Mouse (Mus musculus): ENCODE data around the gene Adh1. TPM values are rescaled to one million over a fixed set of nuclear protein-coding genes. Genes with fewer than 3 reads are reported as not detected.

The Adh1 gene
- polyA plus RNA-seq, 1 experiment from 2014 or later, result 0.62 TPM

DNA sequence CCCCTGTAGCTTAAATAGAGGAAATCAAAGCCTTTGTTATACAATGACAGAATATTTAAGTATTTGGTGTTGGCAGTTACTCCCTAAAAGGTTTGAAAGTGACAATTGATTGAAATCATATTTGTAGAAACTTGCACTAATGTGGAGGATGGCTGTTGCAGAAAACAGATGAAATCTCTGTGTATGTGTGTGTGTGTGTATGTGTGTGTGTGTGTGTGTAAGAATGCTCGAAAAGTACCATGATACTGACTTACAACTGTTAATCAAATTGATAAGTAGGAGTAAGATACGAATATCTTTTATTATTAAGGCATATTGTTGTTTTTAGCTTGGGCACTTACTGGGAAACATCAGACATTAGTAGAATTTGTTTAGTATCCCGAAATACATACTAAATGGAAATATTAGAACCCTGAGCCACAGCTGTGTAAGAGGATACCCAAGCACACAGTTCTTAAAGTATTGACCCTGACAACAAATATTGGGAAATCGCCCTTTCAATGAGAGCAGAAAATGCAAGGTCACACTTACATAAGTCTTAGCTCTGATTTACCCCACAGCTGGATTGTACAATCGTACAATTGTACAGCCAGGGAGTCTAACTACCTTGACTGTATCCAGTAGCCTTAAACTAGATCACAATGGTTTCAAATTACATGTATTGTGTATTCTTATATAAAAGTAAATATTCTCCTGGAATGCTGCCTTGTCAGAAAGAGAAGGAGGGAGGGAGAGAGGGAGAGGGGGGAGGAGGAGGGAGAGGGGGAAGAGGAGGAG lies 2.6 kb downstream of the Adh1 start:
- no peak overlapping the region for H3K27ac ChIP-seq (ENCODE audit: low read depth, low read length)
- H3K36me3 ChIP-seq (ENCODE audit: control insufficient read depth, insufficient read depth, low read length), result no peaks in the 10 kb centered on the region
- H3K9me3 ChIP-seq (ENCODE audit: control insufficient read depth, low read length), result no peaks in the 10 kb centered on the region
- no peak overlapping the region for H3K4me3 ChIP-seq (ENCODE audit: low read depth, low read length)
- H3K9ac ChIP-seq (replicated peaks; ENCODE audit: low read depth, low read length), result no peak overlapping the region
- no peak for ATAC-seq (ENCODE audit: low read depth)
- WGBS, result 82% methylated on average over 5 of the region's 5 CpGs
- no peaks in the 10 kb centered on the region for H3K27me3 ChIP-seq (ENCODE audit: control insufficient read depth, insufficient read depth, low read length)
- no peaks in the 10 kb centered on the region for H3K4me1 ChIP-seq (ENCODE audit: control insufficient read depth, insufficient read depth, low read length)
- no peak overlapping the region for H3K4me2 ChIP-seq (ENCODE audit: low read depth, low read length)

- no peak for ATAC-seq (ENCODE audit: low read depth)
- no peak overlapping the region for H3K4me3 ChIP-seq (ENCODE audit: low read depth, low read length)
- H3K27me3 ChIP-seq (ENCODE audit: control insufficient read depth, insufficient read depth, low read length), result no peaks in the 10 kb centered on the region
- H3K9ac ChIP-seq (replicated peaks; ENCODE audit: low read depth, low read length), result no peak overlapping the region
- H3K27ac ChIP-seq (ENCODE audit: low read depth, low read length), result no peak overlapping the region
- 85% methylated on average over 3 of the region's 3 CpGs for WGBS
- no peak overlapping the region for H3K4me2 ChIP-seq (ENCODE audit: low read depth, low read length)
- H3K4me1 ChIP-seq (ENCODE audit: control insufficient read depth, insufficient read depth, low read length), result no peaks in the 10 kb centered on the region
- no peaks in the 10 kb centered on the region for H3K9me3 ChIP-seq (ENCODE audit: control insufficient read depth, low read length)
- no peaks in the 10 kb centered on the region for H3K36me3 ChIP-seq (ENCODE audit: control insufficient read depth, insufficient read depth, low read length)
Measured at GRCm38 (mm10) chr3:138264648-138265047, 3.9 kb downstream of the Adh1 start.

DNA sequence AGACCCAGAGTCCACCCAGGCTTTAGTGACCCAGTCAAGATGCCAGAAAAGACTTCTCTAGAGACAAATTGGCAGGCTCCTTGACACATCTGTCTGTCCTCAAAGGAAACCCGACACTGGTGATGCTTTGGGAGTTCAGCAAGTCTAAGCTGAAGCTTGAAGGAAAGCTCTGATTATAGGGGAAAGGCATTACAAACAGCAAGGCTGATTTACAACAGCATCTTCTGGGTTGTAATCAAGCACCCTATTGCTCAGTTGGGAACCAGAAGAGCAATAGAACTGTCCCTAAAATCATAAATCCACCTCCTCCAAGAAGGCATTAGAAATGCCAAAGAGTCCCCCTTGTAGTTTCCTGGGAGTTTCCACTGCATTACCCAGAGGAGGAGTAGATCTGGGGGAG lies 9.7 kb downstream of the Adh1 start:
- Histone ChIP-seq H3K27ac (ENCODE audit: low read depth, low read length) (no peak overlapping the region), H3K9ac (replicated peaks; ENCODE audit: low read depth, low read length) (no peak overlapping the region)
- no peak for ATAC-seq (ENCODE audit: low read depth)

GRCm38 (mm10) chr3:138271297-138271696 lies 10.5 kb downstream of the Adh1 start:
- H3K9ac ChIP-seq (replicated peaks; ENCODE audit: low read depth, low read length), result no peak overlapping the region
- no peaks in the 10 kb centered on the region for H3K9me3 ChIP-seq (ENCODE audit: control insufficient read depth, low read length)
- H3K4me2 ChIP-seq (ENCODE audit: low read depth, low read length), result no peak overlapping the region
- no peak for ATAC-seq (ENCODE audit: low read depth)
- H3K36me3 ChIP-seq (ENCODE audit: control insufficient read depth, insufficient read depth, low read length), result no peaks in the 10 kb centered on the region
- WGBS, result 24% methylated on average over 2 of the region's 2 CpGs
- no peaks in the 10 kb centered on the region for H3K27me3 ChIP-seq (ENCODE audit: control insufficient read depth, insufficient read depth, low read length)
- no peak overlapping the region for H3K4me3 ChIP-seq (ENCODE audit: low read depth, low read length)
- H3K4me1 ChIP-seq (ENCODE audit: control insufficient read depth, insufficient read depth, low read length), result no peaks in the 10 kb centered on the region
- no peak overlapping the region for H3K27ac ChIP-seq (ENCODE audit: low read depth, low read length)

More for the DNA sequence above, 9.7 kb downstream of the Adh1 start:
- Histone ChIP-seq H3K4me3 (ENCODE audit: low read depth, low read length) (no peak overlapping the region), H3K9me3 (ENCODE audit: control insufficient read depth, low read length) (no peaks in the 10 kb centered on the region), H3K27me3 (ENCODE audit: control insufficient read depth, insufficient read depth, low read length) (no peaks in the 10 kb centered on the region), H3K36me3 (ENCODE audit: control insufficient read depth, insufficient read depth, low read length) (no peaks in the 10 kb centered on the region), H3K4me2 (ENCODE audit: low read depth, low read length) (no peak overlapping the region), H3K4me1 (ENCODE audit: control insufficient read depth, insufficient read depth, low read length) (no peaks in the 10 kb centered on the region)
- 3% methylated on average over 1 of the region's 1 CpGs for WGBS

DNA sequence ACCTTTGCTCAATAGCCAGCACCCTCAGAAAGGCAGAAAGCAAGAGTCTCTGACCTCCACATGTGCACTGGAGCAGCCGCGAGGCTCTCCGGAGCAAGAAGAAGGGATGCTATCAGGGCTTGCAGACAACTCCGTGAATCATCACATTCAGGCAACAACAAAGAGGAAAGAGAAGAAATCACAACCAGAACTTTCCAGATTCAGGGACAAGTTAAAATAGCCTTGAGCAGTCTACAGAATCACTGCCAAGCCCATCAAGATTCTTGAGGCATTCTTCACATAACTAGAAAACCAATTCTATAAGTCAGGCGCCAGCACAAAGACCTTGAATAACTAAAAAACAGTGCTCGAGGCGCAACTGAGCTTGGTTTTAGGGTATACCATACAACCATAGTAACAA lies 12.3 kb downstream of the Adh1 start:
- Histone ChIP-seq H3K27me3 (ENCODE audit: control insufficient read depth, insufficient read depth, low read length) (no peaks in the 10 kb centered on the region), H3K4me2 (ENCODE audit: low read depth, low read length) (no peak overlapping the region), H3K4me1 (ENCODE audit: control insufficient read depth, insufficient read depth, low read length) (no peaks in the 10 kb centered on the region), H3K27ac (ENCODE audit: low read depth, low read length) (no peak overlapping the region), H3K9ac (replicated peaks; ENCODE audit: low read depth, low read length) (no peak overlapping the region), H3K36me3 (ENCODE audit: control insufficient read depth, insufficient read depth, low read length) (no peaks in the 10 kb centered on the region), H3K9me3 (ENCODE audit: control insufficient read depth, low read length) (no peaks in the 10 kb centered on the region), H3K4me3 (ENCODE audit: low read depth, low read length) (no peak overlapping the region)
- 90% methylated on average over 7 of the region's 7 CpGs for WGBS
- ATAC-seq (ENCODE audit: low read depth), result no peak

- WGBS, result 93% methylated on average over 3 of the region's 3 CpGs
- Histone ChIP-seq H3K4me1 (ENCODE audit: control insufficient read depth, insufficient read depth, low read length) (no peaks in the 10 kb centered on the region), H3K36me3 (ENCODE audit: control insufficient read depth, insufficient read depth, low read length) (no peaks in the 10 kb centered on the region), H3K4me3 (ENCODE audit: low read depth, low read length) (no peak overlapping the region), H3K9ac (replicated peaks; ENCODE audit: low read depth, low read length) (no peak overlapping the region), H3K27me3 (ENCODE audit: control insufficient read depth, insufficient read depth, low read length) (no peaks in the 10 kb centered on the region), H3K9me3 (ENCODE audit: control insufficient read depth, low read length) (no peaks in the 10 kb centered on the region), H3K27ac (ENCODE audit: low read depth, low read length) (no peak overlapping the region), H3K4me2 (ENCODE audit: low read depth, low read length) (no peak overlapping the region)
- no peak for ATAC-seq (ENCODE audit: low read depth)
Measured at GRCm38 (mm10) chr3:138275100-138275499, 14.3 kb downstream of the Adh1 start.

DNA sequence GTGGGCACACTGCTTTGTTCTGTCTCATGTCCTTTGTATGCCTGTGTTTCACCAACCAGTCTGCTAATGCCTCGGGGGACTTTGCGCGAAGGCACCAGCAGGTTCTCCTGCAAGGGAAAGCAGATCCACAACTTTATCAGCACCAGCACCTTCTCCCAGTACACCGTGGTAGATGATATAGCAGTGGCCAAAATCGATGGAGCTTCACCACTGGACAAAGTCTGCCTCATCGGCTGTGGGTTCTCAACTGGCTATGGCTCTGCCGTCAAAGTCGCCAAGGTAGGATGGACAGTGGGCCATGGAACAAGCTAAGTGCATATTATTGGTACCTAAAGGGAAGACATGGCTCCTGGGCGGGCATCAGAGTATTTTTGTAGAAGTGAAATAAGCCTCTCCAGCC lies 21.8 kb downstream of the Adh1 start:
- no peak for ATAC-seq (ENCODE audit: low read depth)
- no peak overlapping the region for H3K9ac ChIP-seq (replicated peaks; ENCODE audit: low read depth, low read length)
- no peaks in the 10 kb centered on the region for H3K9me3 ChIP-seq (ENCODE audit: control insufficient read depth, low read length)
- H3K4me2 ChIP-seq (ENCODE audit: low read depth, low read length), result no peak overlapping the region
- no peak overlapping the region for H3K4me3 ChIP-seq (ENCODE audit: low read depth, low read length)
- H3K27me3 ChIP-seq (ENCODE audit: control insufficient read depth, insufficient read depth, low read length), result no peaks in the 10 kb centered on the region
- 80% methylated on average over 9 of the region's 9 CpGs for WGBS
- H3K27ac ChIP-seq (ENCODE audit: low read depth, low read length), result no peak overlapping the region
- H3K4me1 ChIP-seq (ENCODE audit: control insufficient read depth, insufficient read depth, low read length), result no peaks in the 10 kb centered on the region
- no peaks in the 10 kb centered on the region for H3K36me3 ChIP-seq (ENCODE audit: control insufficient read depth, insufficient read depth, low read length)

- no peak overlapping the region for H3K4me3 ChIP-seq (ENCODE audit: low read depth, low read length)
- 100% methylated on average over 1 of the region's 1 CpGs for WGBS
- H3K9me3 ChIP-seq (ENCODE audit: control insufficient read depth, low read length), result no peaks in the 10 kb centered on the region
- no peak overlapping the region for H3K4me2 ChIP-seq (ENCODE audit: low read depth, low read length)
- no peak overlapping the region for H3K9ac ChIP-seq (replicated peaks; ENCODE audit: low read depth, low read length)
- H3K36me3 ChIP-seq (ENCODE audit: control insufficient read depth, insufficient read depth, low read length), result no peaks in the 10 kb centered on the region
- H3K27me3 ChIP-seq (ENCODE audit: control insufficient read depth, insufficient read depth, low read length), result no peaks in the 10 kb centered on the region
- no peaks in the 10 kb centered on the region for H3K4me1 ChIP-seq (ENCODE audit: control insufficient read depth, insufficient read depth, low read length)
- ATAC-seq (ENCODE audit: low read depth), result no peak
- no peak overlapping the region for H3K27ac ChIP-seq (ENCODE audit: low read depth, low read length)
Measured at GRCm38 (mm10) chr3:138283831-138284230, 23.0 kb downstream of the Adh1 start.

- H3K9ac ChIP-seq (replicated peaks; ENCODE audit: low read depth, low read length), result no peak overlapping the region
- no peaks in the 10 kb centered on the region for H3K4me1 ChIP-seq (ENCODE audit: control insufficient read depth, insufficient read depth, low read length)
- no peaks in the 10 kb centered on the region for H3K27me3 ChIP-seq (ENCODE audit: control insufficient read depth, insufficient read depth, low read length)
- no peaks in the 10 kb centered on the region for H3K36me3 ChIP-seq (ENCODE audit: control insufficient read depth, insufficient read depth, low read length)
- no peak for ATAC-seq (ENCODE audit: low read depth)
- H3K27ac ChIP-seq (ENCODE audit: low read depth, low read length), result no peak overlapping the region
- H3K9me3 ChIP-seq (ENCODE audit: control insufficient read depth, low read length), result no peaks in the 10 kb centered on the region
- H3K4me3 ChIP-seq (ENCODE audit: low read depth, low read length), result no peak overlapping the region
- WGBS, result 91% methylated on average over 7 of the region's 7 CpGs
- no peak overlapping the region for H3K4me2 ChIP-seq (ENCODE audit: low read depth, low read length)
Measured at GRCm38 (mm10) chr3:138285986-138286385, 25.2 kb downstream of the Adh1 start.
